ENCODE assay signal across 8 mouse cellular contexts in genomic region chr12:72070327-72071269, GRCm38 (mm10). TPM values are rescaled to one million over a fixed set of nuclear protein-coding genes. Genes with fewer than 3 reads are reported as not detected.
DNase-seq lines count a peak whose midpoint lies in the region; ATAC-seq and TF ChIP-seq lines count a peak whose summit lies in the region.

TSS of gene Gpr135 (minus strand) at chr12:72071125.

- H3K9me3 ChIP-seq in hindbrain, embryonic 16.5 days (ENCODE audit: control insufficient read depth, low read length), result no peaks in the 10 kb centered on the region

- H3K9ac ChIP-seq in hindbrain, embryonic 16.5 days (ENCODE audit: low read depth, low read length), result peak within 1 kb of the TSS; percentile 80

- intact Hi-C loops in gastrocnemius, adult 2 months (cut with DNase I), result no loop called here

- peak within 1 kb of the TSS; percentile 85 for H3K4me3 ChIP-seq in gastrocnemius, adult 2 months
- peak within 1 kb of the TSS; percentile 68 for H3K4me3 ChIP-seq in hindbrain, embryonic 16.5 days (ENCODE audit: low read length)

- no peaks in the 10 kb centered on the region for H3K36me3 ChIP-seq in hindbrain, embryonic 16.5 days (ENCODE audit: control insufficient read depth, insufficient read depth, low read length)

- H3K4me1 ChIP-seq in hindbrain, embryonic 16.5 days (ENCODE audit: control insufficient read depth, insufficient read depth, low read depth, low read length), result no peaks in the 10 kb centered on the region

- no peaks in the 10 kb centered on the region for H3K27me3 ChIP-seq in hindbrain, embryonic 16.5 days (replicated peaks; ENCODE audit: control insufficient read depth, insufficient read depth, low read length)

- peak; percentile 97; the same call in 1 of the 2 replicates for TF ChIP-seq CTCF in gastrocnemius, adult 2 months (IDR thresholded peaks at IDR 0.05)

- peak; percentile 94 for ATAC-seq in hindbrain, embryonic 16.5 days

- H3K27ac ChIP-seq in gastrocnemius, adult 2 months, result peak within 1 kb of the TSS; percentile 76
- H3K27ac ChIP-seq in hindbrain, embryonic 16.5 days (ENCODE audit: low read depth, low read length), result peak within 1 kb of the TSS; percentile 87

- H3K4me2 ChIP-seq in hindbrain, embryonic 16.5 days (ENCODE audit: low read length), result peak within 1 kb of the TSS; percentile 91

- WGBS in hindbrain, embryonic 16.5 days, result under 1% methylated on average over 94 of the region's 94 CpGs

- DNase-seq in T-cell, adult 2 months (ENCODE audit: low spot score), result peak; percentile 74
- DNase-seq in cerebellum, postnatal 36 days, result peak; percentile 86
- DNase-seq in gastrocnemius, adult 2 months, result peak; percentile 89
- DNase-seq in left cerebral cortex, adult 18-20 months (ENCODE audit: low spot score in 2 of 2), result peak; percentile 86 to 91
- DNase-seq in lung, postnatal 36 days, result peak; percentile 84
- DNase-seq in retina, adult 2 months (ENCODE audit: low read depth, low spot score), result peak; percentile 65
- peak; percentile 75 for DNase-seq in thymus, postnatal 14 days

RNA-seq across cellular contexts. Expression of gene Gpr135, which starts in this region (rescaled TPM):
- under 1 TPM; 0.13 to 0.14 TPM for total RNA-seq in gastrocnemius, adult 2 months (2021)
- polyA plus RNA-seq in hindbrain, embryonic 16.5 days (2015; fragmentation: Nextera tagmentation; extraction: Ambion mirVana), result 6.9 and 7.8 TPM in 2 replicates
- total RNA-seq in left cerebral cortex, adult 18-20 months (2021), result 10 to 100 TPM; 13.8 to 14.8 TPM

Comparison
In these comparisons a context has a peak if more than half of its experiments do, and no peak if none do; other contexts are left out.
1. Peak in every context shown above with its lines: DNase-seq, ATAC-seq, H3K4me3 ChIP-seq and H3K27ac ChIP-seq.
2. RNA of gene Gpr135 (total RNA-seq): 13.8 to 14.8 TPM in left cerebral cortex, adult 18-20 months; 0.13 to 0.14 TPM in gastrocnemius, adult 2 months; every median in the first group is over 10 times any median in the second.
3. Peak in DNase-seq, H3K4me3 ChIP-seq and H3K27ac ChIP-seq in gastrocnemius, adult 2 months; RNA of the gene not detected or under 1 TPM.